Mouse (Mus musculus) bone marrow, adult 2 months (tissue): ENCODE results near the gene Vegfc.

Experiments
- CTCF ChIP-seq: fragments of 200-500 bp; IDR thresholded peaks from 2 replicates; pipeline ENCODE4 v1.5.1; 2011; ENCODE audit warnings: low read length, control low read depth; ENCODE audit not compliant: control insufficient read depth, insufficient read depth
- POLR2A ChIP-seq: fragments of 200-500 bp; IDR thresholded peaks from 2 replicates; pipeline ENCODE4 v1.6.1; 2011; ENCODE audit warnings: low read depth, mild to moderate bottlenecking, control low read depth, low read length, borderline replicate concordance; ENCODE audit not compliant: control insufficient read depth

DNA sequence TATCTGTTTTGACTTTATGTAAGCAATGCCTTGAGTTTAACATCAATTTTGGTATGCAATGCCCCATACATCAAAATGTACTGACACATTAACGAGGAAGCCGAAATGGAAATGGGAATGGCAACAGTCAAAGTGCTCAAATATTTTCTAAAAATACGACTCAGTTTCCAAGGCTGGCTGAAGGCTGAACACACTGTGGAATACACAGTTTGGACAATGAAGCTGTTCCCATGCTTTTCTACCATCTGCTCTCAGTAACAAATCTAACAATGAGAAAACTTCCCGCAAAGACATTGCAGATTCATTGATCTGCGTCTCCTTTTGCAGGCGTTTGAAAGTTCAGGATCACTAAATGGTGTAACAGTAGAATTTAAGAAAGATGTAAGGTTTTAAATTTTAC is 155.9 kb downstream of the Vegfc start:
- TF ChIP-seq CTCF = no peak
- TF ChIP-seq POLR2A = no peak
